In the genomic region with DNA sequence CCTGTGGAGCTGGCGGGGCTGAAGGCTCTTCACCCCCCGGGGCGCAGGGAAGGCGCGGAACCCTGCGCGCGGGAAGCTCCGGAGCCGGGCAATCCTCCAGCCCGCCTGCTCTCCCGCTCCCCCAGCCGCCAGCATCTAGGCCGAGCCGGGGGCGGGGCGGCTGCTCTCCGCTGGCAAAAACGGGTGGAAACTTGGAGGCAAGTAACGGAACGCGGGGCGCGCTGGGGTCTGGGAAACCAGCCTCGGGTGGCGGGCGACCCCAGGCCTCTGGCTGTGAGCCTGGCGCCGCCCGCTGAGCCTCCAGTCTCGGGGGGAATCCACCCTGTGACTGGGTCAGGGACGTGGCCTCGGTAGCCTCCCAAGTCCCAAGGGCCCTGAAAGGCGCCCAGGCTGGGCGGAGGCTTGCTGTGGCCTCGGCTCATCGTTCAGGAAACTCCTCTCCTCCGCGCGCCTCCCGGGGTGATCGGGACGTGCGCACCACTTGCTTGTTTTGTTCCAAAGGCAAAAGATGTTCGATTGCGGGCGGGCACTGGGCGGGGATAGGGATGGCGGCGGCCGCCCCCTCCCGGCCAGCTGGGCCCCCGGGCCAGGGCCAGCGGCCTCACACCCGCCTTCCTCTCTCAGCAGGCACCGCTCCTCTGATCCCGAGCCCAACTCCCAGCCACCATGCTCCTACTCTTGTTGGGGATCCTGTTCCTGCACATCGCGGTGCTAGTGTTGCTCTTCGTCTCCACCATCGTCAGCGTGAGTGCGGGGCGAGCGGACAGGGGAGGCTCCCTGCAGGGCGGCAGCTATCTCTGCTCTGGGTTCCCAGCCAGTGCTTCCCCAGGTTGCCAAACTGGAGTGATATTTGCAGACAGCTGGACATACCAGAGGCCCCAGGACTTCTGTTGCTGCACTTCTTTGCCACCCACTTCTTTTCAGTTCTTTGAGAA, we compare ENCODE assay signal across 7 mouse cellular contexts. TPM values are rescaled to one million over a fixed set of nuclear protein-coding genes. Genes with fewer than 3 reads are reported as not detected.
DNase-seq lines count a peak whose midpoint lies in the region; ATAC-seq lines count a peak whose summit lies in the region.

No protein-coding gene starts in this region.

- H3K27ac ChIP-seq in intestine, embryonic 15.5 days = peak overlapping the region; percentile 96
- peak overlapping the region; percentile 83 for H3K27ac ChIP-seq in midbrain, embryonic 10.5 days (replicated peaks)
- H3K27ac ChIP-seq in stomach, embryonic 14.5 days (ENCODE audit: low read length) = peak overlapping the region; percentile 96

- H3K4me3 ChIP-seq in intestine, embryonic 15.5 days (replicated peaks) = peak overlapping the region; percentile 63
- H3K4me3 ChIP-seq in midbrain, embryonic 10.5 days = peak overlapping the region; percentile 70
- H3K4me3 ChIP-seq in stomach, embryonic 14.5 days (ENCODE audit: low read depth, low read length) = peak overlapping the region; percentile 60

- H3K9ac ChIP-seq in intestine, embryonic 15.5 days = peak overlapping the region; percentile 71
- H3K9ac ChIP-seq in stomach, embryonic 14.5 days (replicated peaks; ENCODE audit: low read depth, low read length) = peak overlapping the region; percentile 77

- H3K36me3 ChIP-seq in intestine, embryonic 15.5 days = no peaks in the 10 kb centered on the region
- H3K36me3 ChIP-seq in midbrain, embryonic 10.5 days = no peaks in the 10 kb centered on the region
- peaks cover 14% of the 10 kb centered on the region; the same call in 1 of the 2 replicates for H3K36me3 ChIP-seq in stomach, embryonic 14.5 days (ENCODE audit: control insufficient read depth, insufficient read depth, low read length)

- peak overlapping the region; percentile 82 for H3K4me2 ChIP-seq in intestine, embryonic 15.5 days (replicated peaks)
- H3K4me2 ChIP-seq in stomach, embryonic 14.5 days (replicated peaks; ENCODE audit: low read depth, low read length) = peak overlapping the region; percentile 62

- intact Hi-C loops in gastrocnemius, postnatal 14 days (cut with DNase I; ENCODE audit: low total_unique reads) = no loop called here
- intact Hi-C loops in left cerebral cortex, postnatal 25 days (cut with DNase I) = loop anchor here (5.0 to 10.0 kb wide), 3 partner anchors 115 to 388 kb away; no protein-coding TSS in a partner anchor

- no peaks in the 10 kb centered on the region for H3K9me3 ChIP-seq in intestine, embryonic 15.5 days
- no peaks in the 10 kb centered on the region for H3K9me3 ChIP-seq in midbrain, embryonic 10.5 days (replicated peaks)
- no peaks in the 10 kb centered on the region for H3K9me3 ChIP-seq in stomach, embryonic 14.5 days (ENCODE audit: control insufficient read depth, low read depth, low read length)

- WGBS in intestine, embryonic 15.5 days = under 1% methylated on average over 65 of the region's 66 CpGs
- WGBS in midbrain, embryonic 10.5 days = under 1% methylated on average over 66 of the region's 66 CpGs
- under 1% methylated on average over 65 of the region's 66 CpGs for WGBS in stomach, embryonic 14.5 days

- peak; percentile 76 for ATAC-seq in intestine, embryonic 15.5 days
- peak; percentile 24; the same call in 1 of the 2 replicates for ATAC-seq in stomach, embryonic 14.5 days (ENCODE audit: insufficient number of reproducible peaks, insufficient read depth, low FRiP score, low read depth)

- peaks cover 31% of the 10 kb centered on the region for H3K4me1 ChIP-seq in intestine, embryonic 15.5 days (replicated peaks)
- H3K4me1 ChIP-seq in midbrain, embryonic 10.5 days = peaks cover 51% of the 10 kb centered on the region
- peaks cover 39% of the 10 kb centered on the region; the same call in 1 of the 2 replicates for H3K4me1 ChIP-seq in stomach, embryonic 14.5 days (ENCODE audit: control insufficient read depth, insufficient read depth, low read length)

- peaks cover 27% of the 10 kb centered on the region; the same call in 1 of the 2 replicates for H3K27me3 ChIP-seq in intestine, embryonic 15.5 days (replicated peaks)
- peaks cover 80% of the 10 kb centered on the region for H3K27me3 ChIP-seq in midbrain, embryonic 10.5 days (ENCODE audit: low read depth, poor library complexity, severe bottlenecking)
- H3K27me3 ChIP-seq in stomach, embryonic 14.5 days (ENCODE audit: control insufficient read depth, insufficient read depth, low read length) = no peaks in the 10 kb centered on the region

- DNase-seq in adrenal gland, adult (ENCODE audit: inconsistent age in 2 of 2, low spot score in 1 of 2) = peak; percentile 89 to 97
- peak; percentile 38 to 60 for DNase-seq in cerebellum, postnatal 4 days (ENCODE audit: low spot score in 2 of 2)
- DNase-seq in gastrocnemius, postnatal 14 days = peak; percentile 89
- peak; percentile 67 to 75 for DNase-seq in left cerebral cortex, postnatal 25 days (ENCODE audit: low spot score in 2 of 2)
- DNase-seq in midbrain, embryonic 10.5 days (ENCODE audit: low spot score) = peak; percentile 77

RNA-seq across cellular contexts. Expression of a gene that starts 4.0 kb away (rescaled TPM):
- total RNA-seq in gastrocnemius, postnatal 14 days (2021) = 100 to 1,000 TPM in 1 of 2 experiments, 10 to 100 TPM in 1; 92.1 to 338 TPM
- polyA plus RNA-seq in intestine, embryonic 15.5 days (2015; fragmentation: Nextera tagmentation; extraction: Ambion mirVana) = 111 and 115 TPM in 2 replicates
- total RNA-seq in left cerebral cortex, postnatal 25 days (2021) = 10 to 100 TPM; 26.4 to 34.5 TPM
- polyA plus RNA-seq in midbrain, embryonic 10.5 days (2016; fragmentation: Nextera tagmentation; extraction: Ambion mirVana) = 25.3 and 28.4 TPM in 2 replicates
- 185 and 194 TPM in 2 replicates for polyA plus RNA-seq in stomach, embryonic 14.5 days (2014; fragmentation: Nextera tagmentation; extraction: Ambion mirVana)

Comparison
In these comparisons a context has a peak if more than half of its experiments do, and no peak if none do; other contexts are left out.
1. Peak in every context shown above with its lines: DNase-seq, ATAC-seq, H3K4me3 ChIP-seq and H3K27ac ChIP-seq.